Mouse (Mus musculus) thymus, adult 2 months (tissue): ENCODE data around the gene Emcn.

ENCODE experiments used
- CTCF ChIP-seq: fragments of 200-500 bp; IDR thresholded peaks from 2 replicates; pipeline ENCODE4 v1.5.1; 2012; ENCODE audit warnings: mild to moderate bottlenecking, control low read depth, low read length, moderate library complexity, borderline replicate concordance; ENCODE audit not compliant: control insufficient read depth, poor library complexity, insufficient read depth; ENCODE audit errors: extremely low read depth
- POLR2A ChIP-seq: fragments of 200-500 bp; IDR thresholded peaks from 2 replicates; pipeline ENCODE4 v1.6.1; 2012; ENCODE audit warnings: mild to moderate bottlenecking, low read length, control low read depth, moderate library complexity; ENCODE audit not compliant: control insufficient read depth, poor library complexity, insufficient read depth; ENCODE audit errors: extremely low read depth

DNA sequence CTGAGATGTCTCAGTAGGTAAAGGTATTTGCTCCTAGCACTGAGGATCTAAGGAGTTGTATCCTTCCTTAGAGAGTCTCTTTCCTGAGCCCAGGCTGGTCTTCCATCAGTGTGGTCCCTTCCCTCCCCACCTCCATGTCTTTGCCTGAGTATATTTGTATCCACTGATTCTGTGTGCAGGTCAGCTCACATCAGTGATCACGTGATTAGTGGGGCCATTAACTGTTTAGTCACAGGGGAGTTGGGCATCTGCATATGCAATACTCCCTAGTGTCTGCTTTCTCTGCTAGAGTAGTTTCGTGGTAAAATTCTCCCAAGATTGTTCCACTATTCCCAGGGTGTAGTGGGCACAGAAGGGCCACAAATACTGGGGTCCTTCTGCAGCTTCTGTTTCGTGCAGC, 28.3 kb upstream of the Emcn start:
- no peak for TF ChIP-seq CTCF
- no peak for TF ChIP-seq POLR2A
